Mouse (Mus musculus) forebrain, embryonic 15.5 days (tissue): ENCODE measurements around the gene Cnih3. TPM values are rescaled to one million over a fixed set of nuclear protein-coding genes. Genes with fewer than 3 reads are reported as not detected.

Experiments used
- polyA plus RNA-seq: library from polyadenylated mRNA; unstranded; fragments of >200 nt; fragmentation: Nextera tagmentation; extraction: Ambion mirVana; gene quantifications from 2 replicates; pipeline ENCODE4 v1.2.1, GENCODE M21; 2015

The Cnih3 gene
- polyA plus RNA-seq, 1 experiment from 2014 or later: 39.4 TPM

Other genes starting within 250 kb of the Cnih3 start
- 45.4 and 48.9 TPM in 2 replicates for gene Nvl, start 208.4 kb upstream of the Cnih3 start, polyA plus RNA-seq
- 72.2 and 78.9 TPM in 2 replicates for gene Cnih4, start 207.9 kb upstream of the Cnih3 start, polyA plus RNA-seq
- gene Wdr26, start 140.6 kb upstream of the Cnih3 start, polyA plus RNA-seq: 36.0 and 37.8 TPM in 2 replicates
- 0.11 TPM in 1 of 2 replicates, not detected in the other for gene Ccdc121, start 158.8 kb downstream of the Cnih3 start, polyA plus RNA-seq
- gene Dnah14, start 223.9 kb downstream of the Cnih3 start, polyA plus RNA-seq: 0.71 and 1.0 TPM in 2 replicates